Mouse (Mus musculus) liver, embryonic 14.5 days (tissue): ENCODE results near the gene Mapk8ip2. TPM values are rescaled to one million over a fixed set of nuclear protein-coding genes. Genes with fewer than 3 reads are reported as not detected.

ENCODE experiments used
- ATAC-seq: fragments of 200-750 bp; cut with Nextera tagmentation; 2 replicates; pipeline ENCODE4 v1.8.0; 2017; ENCODE audit warnings: moderate number of reproducible peaks, mild to moderate bottlenecking, moderate library complexity; ENCODE audit not compliant: insufficient read depth
- DNase-seq, 3 experiments: peaks; one replicate each; pipeline ENCODE4 v3.0.0-alpha.2; 2012 to 2013; ENCODE audit warnings: low read depth in 3 of 3, low spot score in 3 of 3
- H3K27ac ChIP-seq: fragments of 300-500 bp; sonication (generic); 2 replicates; pipeline ENCODE4 v1.5.1; 2014; ENCODE audit warnings: moderate library complexity, mild to moderate bottlenecking, control low read depth, inconsistent platforms
- H3K27me3 ChIP-seq: fragments of 300-500 bp; sonication (generic); 2 replicates; pipeline ENCODE4 v1.6.1; 2014; ENCODE audit warnings: mild to moderate bottlenecking, low read length, moderate library complexity; ENCODE audit not compliant: control insufficient read depth, insufficient read depth
- H3K36me3 ChIP-seq: fragments of 300-500 bp; sonication (generic); replicated peaks from 2 replicates; pipeline ENCODE4 v1.6.1; 2014; ENCODE audit warnings: low read depth; ENCODE audit not compliant: control insufficient read depth, insufficient read depth
- H3K4me1 ChIP-seq, 2 experiments: fragments of 200-500 bp in 1 of 2; fragments of 300-500 bp in 1 of 2; sonication (generic) in 1 of 2; replicated peaks; 2 replicates each; pipeline ENCODE4 v1.6.1; 2012 to 2014; ENCODE audit warnings: antibody characterized with exemption in 1 of 2, inconsistent platforms in 1 of 2, low read length in 1 of 2; ENCODE audit not compliant: control insufficient read depth in 2 of 2, insufficient read depth in 2 of 2
- H3K4me2 ChIP-seq: fragments of 300-500 bp; sonication (generic); 2 replicates; pipeline ENCODE4 v1.6.1; 2014; ENCODE audit warnings: low read depth, mild to moderate bottlenecking, control low read depth, moderate library complexity
- H3K4me3 ChIP-seq, 2 experiments: fragments of 200-500 bp in 1 of 2; fragments of 300-500 bp in 1 of 2; sonication (generic) in 1 of 2; 2 replicates each; pipeline ENCODE4 v1.5.1; 2012 to 2014; ENCODE audit warnings: low read depth in 2 of 2, low read length in 2 of 2, mild to moderate bottlenecking in 2 of 2, control low read depth in 1 of 2, inconsistent platforms in 1 of 2, moderate library complexity in 1 of 2; ENCODE audit not compliant: insufficient read depth in 1 of 2
- H3K9ac ChIP-seq: fragments of 300-500 bp; sonication (generic); replicated peaks from 2 replicates; pipeline ENCODE4 v1.6.1; 2014; ENCODE audit warnings: mild to moderate bottlenecking, control low read depth, moderate library complexity
- H3K9me3 ChIP-seq: fragments of 300-500 bp; sonication (generic); 2 replicates; pipeline ENCODE4 v1.6.1; 2016; ENCODE audit warnings: low read length, mixed read lengths; ENCODE audit not compliant: control insufficient read depth
- CTCF ChIP-seq: IDR thresholded peaks from 2 replicates; pipeline ENCODE4 v1.5.1; 2016; ENCODE audit warnings: antibody characterized with exemption, low read depth, control low read depth
- EP300 ChIP-seq: IDR thresholded peaks from 2 replicates; pipeline ENCODE4 v1.6.1; 2016; ENCODE audit warnings: antibody characterized with exemption, low read depth
- WGBS: fragments of 180-500 bp; shearing (Covaris S2); extraction: QIAGEN DNeasy Blood & Tissue Kit; methylation state at CpG from one replicate; pipeline ENCODE4 v1.1.7; 2014; ENCODE audit not compliant: insufficient replicate concordance; 5-methylcytosine and 5-hydroxymethylcytosine counted together
- polyA plus RNA-seq, 2 experiments: library from polyadenylated mRNA; depleted of rRNA in 1 of 2; stranded (reverse) in 1 of 2; unstranded in 1 of 2; fragments of >200 nt; fragmentation: Nextera tagmentation in 1 of 2; extraction: Ambion mirVana in 1 of 2; gene quantifications; 2 replicates each; pipeline versions ENCODE4 v1.2.1 to v1.2.3; 2012 to 2014

Gene Mapk8ip2
- polyA plus RNA-seq, 2 experiments: 0.02 TPM; not detected in 1

DNA sequence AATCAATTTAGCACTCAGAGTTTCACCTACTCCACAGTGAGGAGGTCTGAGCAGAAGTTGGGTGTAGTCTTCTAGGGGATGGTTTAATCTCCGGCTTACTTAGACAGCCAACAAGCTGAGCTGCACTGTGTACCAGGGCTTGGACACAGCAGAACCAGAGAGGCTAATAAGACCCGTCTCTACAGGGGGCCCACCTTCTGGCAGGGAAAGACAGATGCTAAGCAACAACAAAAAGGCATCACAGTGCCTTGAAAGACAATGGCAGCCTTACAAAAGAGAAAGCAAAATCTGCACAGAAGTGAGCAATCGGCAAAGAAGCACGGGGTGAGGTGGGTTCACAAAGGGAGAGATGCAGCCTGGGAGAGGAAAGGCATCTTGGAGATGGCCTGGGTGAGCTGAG, 42.4 kb downstream of the Mapk8ip2 start:
- Histone ChIP-seq H3K27me3 (peaks cover 16% of the 10 kb centered on the region), H3K9ac (no peak overlapping the region), H3K9me3 (no peaks in the 10 kb centered on the region), H3K4me1 (peaks cover 0 to 2% of the 10 kb centered on the region in 2 experiments; a peak in 1 of 4 replicates), H3K27ac (no peak overlapping the region), H3K4me2 (no peak overlapping the region), H3K4me3 (no peak overlapping the region), H3K36me3 (no peaks in the 10 kb centered on the region)
- DNase-seq: no peak
- WGBS: 56% methylated on average over 4 of the region's 4 CpGs
- ATAC-seq: no peak
- TF ChIP-seq EP300 (no peak), CTCF (no peak)

DNA sequence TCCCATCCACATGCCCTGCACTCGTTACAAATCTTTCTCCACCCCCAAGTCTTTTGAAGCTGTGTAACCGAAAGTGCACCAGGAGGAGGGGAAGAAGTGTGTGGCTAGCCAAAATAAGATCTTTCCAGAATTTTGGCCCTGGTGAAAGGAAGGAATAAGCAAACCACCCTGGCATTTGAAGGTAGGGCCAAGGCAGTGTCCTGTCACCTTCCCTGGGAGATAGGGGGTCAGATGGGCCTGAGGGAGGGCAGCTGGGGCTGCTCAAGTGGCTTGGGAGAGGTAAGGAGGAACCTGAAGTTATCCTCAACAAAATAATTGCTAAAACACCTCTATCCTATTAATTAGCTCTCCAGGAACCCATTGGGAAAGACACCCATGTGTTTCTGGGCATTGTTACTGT, 43.1 kb downstream of the Mapk8ip2 start:
- ATAC-seq: no peak
- peaks cover 0 to 2% of the 10 kb centered on the region in 2 experiments; a peak in 1 of 4 replicates for H3K4me1 ChIP-seq
- no peak overlapping the region for H3K9ac ChIP-seq
- no peak overlapping the region for H3K4me3 ChIP-seq
- no peak for DNase-seq
- no peak for TF ChIP-seq CTCF
- no peaks in the 10 kb centered on the region for H3K36me3 ChIP-seq
- H3K4me2 ChIP-seq: no peak overlapping the region
- 46% methylated on average over 2 of the region's 2 CpGs for WGBS
- no peaks in the 10 kb centered on the region for H3K9me3 ChIP-seq
- no peak overlapping the region for H3K27ac ChIP-seq
- H3K27me3 ChIP-seq: peaks cover 16% of the 10 kb centered on the region

DNA sequence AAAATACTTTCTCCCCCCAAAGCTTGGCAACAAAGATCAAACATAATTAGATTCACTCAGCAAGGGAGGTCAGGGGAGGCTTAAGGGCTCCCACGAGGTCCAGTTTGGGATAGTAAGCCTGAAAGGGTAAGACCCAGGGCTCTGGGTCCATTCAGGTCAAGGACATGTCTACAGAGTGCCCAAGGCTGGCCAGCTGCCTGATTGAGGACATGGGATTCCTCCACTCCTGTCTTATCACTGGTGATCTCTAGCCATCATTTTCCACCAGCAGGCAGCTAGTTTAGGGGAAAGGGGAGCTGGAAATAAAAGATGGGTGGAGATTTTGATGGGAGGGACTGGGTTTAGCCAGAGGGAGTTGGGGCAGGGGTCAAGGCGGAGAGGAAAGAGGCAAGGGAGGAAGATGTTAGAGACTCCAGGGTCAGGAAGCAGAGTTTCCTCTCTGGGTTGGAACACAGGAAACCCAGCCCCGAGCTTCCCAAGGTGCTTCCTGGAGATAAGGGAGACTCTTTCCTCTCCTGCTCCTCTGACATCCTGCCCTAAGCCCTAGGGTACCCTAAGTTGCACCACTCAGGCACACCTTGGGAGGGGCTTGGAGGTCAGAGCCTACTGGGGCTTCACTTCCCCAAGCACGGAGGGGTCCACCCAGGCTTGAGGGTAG, 43.8 kb downstream of the Mapk8ip2 start:
- Histone ChIP-seq H3K36me3 (no peaks in the 10 kb centered on the region), H3K9ac (no peak overlapping the region), H3K4me2 (no peak overlapping the region), H3K9me3 (no peaks in the 10 kb centered on the region), H3K4me1 (peaks cover 0 to 2% of the 10 kb centered on the region in 2 experiments; a peak in 1 of 4 replicates), H3K27ac (no peak overlapping the region), H3K27me3 (peaks cover 16% of the 10 kb centered on the region), H3K4me3 (peak overlapping the region in 1 of 2 experiments; percentile 48; a peak in 1 of 4 replicates)
- no peak for TF ChIP-seq CTCF
- no peak for TF ChIP-seq EP300
- DNase-seq: no peak
- 5% methylated on average over 3 of the region's 4 CpGs for WGBS
- ATAC-seq: peak; percentile 44

DNA sequence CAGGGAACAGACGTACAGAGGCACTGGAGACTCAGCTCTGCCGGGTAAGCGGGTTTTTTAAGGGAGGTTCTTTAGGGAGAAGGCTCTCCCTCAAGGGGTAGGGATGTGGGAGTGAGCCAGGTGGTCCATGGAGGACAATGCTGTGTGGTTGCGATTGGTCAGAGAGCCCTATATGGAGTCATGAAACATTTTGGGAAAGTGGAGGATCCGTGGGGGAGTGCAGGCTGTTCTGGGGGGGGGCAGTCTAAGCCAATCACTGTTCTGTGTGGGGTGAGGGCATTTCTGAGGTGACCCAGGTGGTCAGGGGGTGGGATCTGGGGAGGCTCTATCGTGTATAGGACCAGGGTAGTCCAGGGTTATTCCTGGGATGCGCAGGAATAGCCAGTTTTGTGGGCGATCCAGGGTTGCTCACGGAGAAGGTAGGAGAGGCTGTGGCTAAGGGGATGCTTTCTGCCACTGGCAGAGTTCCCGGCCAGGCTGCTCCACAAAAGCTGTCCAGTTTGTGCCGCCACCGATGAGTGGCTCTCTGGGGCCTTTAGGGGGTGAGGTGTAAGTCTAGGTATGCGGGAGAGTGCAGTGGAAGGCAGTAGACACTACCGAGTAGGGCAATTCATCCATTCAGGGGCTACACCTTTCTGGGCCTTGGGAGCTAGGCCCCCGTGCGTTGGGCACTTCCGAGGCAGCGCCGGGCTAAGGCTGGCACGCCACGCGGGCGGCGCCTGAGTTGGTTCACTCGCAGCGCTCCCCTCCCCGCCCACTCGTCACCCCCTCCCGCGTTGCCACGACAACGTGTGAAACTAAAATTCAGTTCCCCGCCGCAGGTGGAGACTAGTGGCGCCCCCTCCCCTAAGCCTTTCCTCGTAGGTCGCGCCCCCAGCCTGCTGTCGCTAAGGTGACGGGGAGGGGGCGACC, 44.6 kb downstream of the Mapk8ip2 start:
- no peak for DNase-seq
- H3K9ac ChIP-seq: no peak overlapping the region
- no peaks in the 10 kb centered on the region for H3K9me3 ChIP-seq
- TF ChIP-seq CTCF (no peak), EP300 (no peak)
- H3K27ac ChIP-seq: no peak overlapping the region
- peak overlapping the region; percentile 71 for H3K4me2 ChIP-seq
- 1% methylated on average over 41 of the region's 41 CpGs for WGBS
- peaks cover 16% of the 10 kb centered on the region for H3K27me3 ChIP-seq
- H3K4me1 ChIP-seq: peaks cover 0 to 2% of the 10 kb centered on the region in 2 experiments; a peak in 1 of 4 replicates
- no peak for ATAC-seq
- peak overlapping the region; percentile 48 to 64 for H3K4me3 ChIP-seq
- no peaks in the 10 kb centered on the region for H3K36me3 ChIP-seq
